Mouse (Mus musculus): ENCODE data around the gene Smchd1. TPM values are rescaled to one million over a fixed set of nuclear protein-coding genes. Genes with fewer than 3 reads are reported as not detected.
"Not testable (repeated sequence)": the region's sequence is repeated elsewhere in the genome, so short reads cannot be mapped to it uniquely, and the experiment has no call there.

The Smchd1 gene
- polyA plus RNA-seq, 1 experiment from 2014 or later = 48.1 TPM

GRCm38 (mm10) chr17:71332298-71332697, 142.8 kb downstream of the Smchd1 start:
- Histone ChIP-seq H3K36me3 (replicated peaks) (no peaks in the 10 kb centered on the region), H3K9ac (no peak overlapping the region), H3K27me3 (replicated peaks) (no peaks in the 10 kb centered on the region), H3K4me3 (no peak overlapping the region), H3K9me3 (no peaks in the 10 kb centered on the region), H3K4me2 (no peak overlapping the region), H3K4me1 (no peaks in the 10 kb centered on the region), H3K27ac (no peak overlapping the region)
- no peak for ATAC-seq (replicated peaks)
- WGBS = 77% methylated on average over 15 of the region's 15 CpGs

- H3K4me1 ChIP-seq; H3K9ac ChIP-seq; ATAC-seq (replicated peaks); H3K27ac ChIP-seq; H3K4me3 ChIP-seq; H3K36me3 ChIP-seq (replicated peaks); H3K27me3 ChIP-seq (replicated peaks); H3K9me3 ChIP-seq; H3K4me2 ChIP-seq: not testable (repeated sequence)
- 87% methylated on average over 8 of the region's 8 CpGs for WGBS
Measured at GRCm38 (mm10) chr17:71320731-71321130, 154.4 kb downstream of the Smchd1 start.

DNA sequence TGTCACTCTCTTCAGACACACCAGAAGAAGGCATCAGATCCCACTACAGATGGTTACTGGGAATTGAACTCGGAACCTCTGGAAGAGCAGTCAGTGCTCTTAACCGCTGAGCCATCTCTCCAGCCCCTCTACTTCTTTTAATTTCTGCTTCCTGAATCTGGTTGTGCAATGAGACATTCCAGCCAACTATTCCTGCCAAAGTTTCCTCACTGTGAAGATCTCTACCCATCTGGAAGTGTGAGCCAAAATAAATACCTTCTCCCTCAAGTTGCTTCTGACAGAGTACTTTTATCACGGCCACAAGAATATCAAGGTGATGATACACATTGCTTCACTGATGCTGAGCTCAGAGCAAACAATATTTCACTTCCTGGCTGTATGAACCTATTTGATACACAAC, 155.8 kb downstream of the Smchd1 start:
- Histone ChIP-seq H3K9me3 (no peaks in the 10 kb centered on the region), H3K4me3 (no peak overlapping the region), H3K9ac (no peak overlapping the region), H3K36me3 (replicated peaks) (no peaks in the 10 kb centered on the region), H3K27ac (no peak overlapping the region), H3K4me2 (no peak overlapping the region), H3K27me3 (replicated peaks) (no peaks in the 10 kb centered on the region), H3K4me1 (no peaks in the 10 kb centered on the region)
- ATAC-seq (replicated peaks) = no peak
- WGBS = 92% methylated on average over 3 of the region's 3 CpGs

GRCm38 (mm10) chr17:71317571-71317970, 157.6 kb downstream of the Smchd1 start:
- ATAC-seq (replicated peaks) = no peak
- 95% methylated on average over 4 of the region's 4 CpGs for WGBS
- no peaks in the 10 kb centered on the region for H3K9me3 ChIP-seq
- H3K36me3 ChIP-seq (replicated peaks) = no peaks in the 10 kb centered on the region
- no peak overlapping the region for H3K4me3 ChIP-seq
- no peak overlapping the region for H3K9ac ChIP-seq
- H3K27ac ChIP-seq = no peak overlapping the region
- H3K4me2 ChIP-seq = no peak overlapping the region
- peaks cover 2% of the 10 kb centered on the region; the same call in 1 of the 2 replicates for H3K27me3 ChIP-seq (replicated peaks)
- no peaks in the 10 kb centered on the region for H3K4me1 ChIP-seq

- H3K4me3 ChIP-seq = no peak overlapping the region
- 83% methylated on average over 4 of the region's 4 CpGs for WGBS
- H3K27me3 ChIP-seq (replicated peaks) = peaks cover 32% of the 10 kb centered on the region
- H3K9ac ChIP-seq = no peak overlapping the region
- ATAC-seq (replicated peaks) = no peak
- peaks cover 21% of the 10 kb centered on the region for H3K4me1 ChIP-seq
- no peaks in the 10 kb centered on the region for H3K9me3 ChIP-seq
- H3K4me2 ChIP-seq = no peak overlapping the region
- H3K27ac ChIP-seq = no peak overlapping the region
- H3K36me3 ChIP-seq (replicated peaks) = no peaks in the 10 kb centered on the region
Measured at GRCm38 (mm10) chr17:71314315-71314714, 160.8 kb downstream of the Smchd1 start.

GRCm38 (mm10) chr17:71311340-71312171, 163.6 kb downstream of the Smchd1 start, which contains the start of gene Emilin2:
Gene Emilin2, minus strand, starts transcription at chr17:71311978.
- Histone ChIP-seq H3K9ac (peak within 1 kb of the TSS; percentile 59), H3K27ac (no peak within 1 kb of the TSS), H3K4me3 (peak within 1 kb of the TSS; percentile 59), H3K9me3 (no peaks in the 10 kb centered on the region), H3K4me2 (peak within 1 kb of the TSS; percentile 100), H3K4me1 (peaks cover 25% of the 10 kb centered on the region), H3K27me3 (replicated peaks) (peaks cover 34% of the 10 kb centered on the region), H3K36me3 (replicated peaks) (no peaks in the 10 kb centered on the region)
- 10% methylated on average over 20 of the region's 20 CpGs for WGBS
- no peak for ATAC-seq (replicated peaks)

DNA sequence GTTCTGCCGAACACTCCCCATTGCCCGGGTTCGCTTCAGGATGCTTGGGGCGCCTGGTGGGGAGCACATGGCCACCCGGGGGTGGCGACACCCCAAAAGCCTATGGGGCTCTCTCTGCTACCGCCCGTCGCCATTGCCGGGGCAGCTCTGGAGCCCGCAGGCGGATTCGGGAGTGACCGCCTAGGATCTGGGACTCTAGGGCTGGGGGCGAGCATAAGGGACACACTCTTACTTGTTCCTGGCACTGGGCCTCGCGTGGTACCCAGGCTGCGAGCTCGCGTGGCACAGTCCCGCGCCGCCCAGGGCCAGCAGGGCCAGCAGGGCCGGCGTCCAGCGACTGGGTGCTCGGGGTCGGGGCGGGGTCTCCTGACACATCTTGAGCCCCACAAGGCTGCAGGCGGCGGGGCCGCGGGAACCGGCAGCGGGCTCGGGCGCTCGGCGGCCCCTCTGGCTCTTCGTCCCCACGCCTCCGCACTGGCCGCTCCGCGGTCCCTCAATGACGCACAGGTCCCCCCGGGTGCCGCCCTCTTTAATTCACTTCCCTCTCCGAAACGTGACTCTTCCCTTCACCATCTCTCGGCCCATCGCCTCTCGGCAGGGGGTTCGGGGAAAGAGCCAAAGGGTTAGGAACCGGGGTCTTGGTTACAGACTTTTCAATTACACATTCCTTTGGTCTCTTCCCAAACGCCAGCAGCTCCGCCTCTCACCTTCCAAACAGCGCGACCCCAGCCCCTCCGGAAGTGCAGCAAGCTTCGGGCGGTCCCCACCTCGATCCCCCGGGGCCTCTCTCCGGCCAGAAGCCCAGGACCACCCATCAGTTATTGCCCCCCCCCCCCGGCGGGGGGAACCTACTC, 164.4 kb downstream of the Smchd1 start:
- Histone ChIP-seq H3K4me1 (peaks cover 25% of the 10 kb centered on the region), H3K27ac (no peak overlapping the region), H3K4me3 (peak overlapping the region; percentile 59), H3K4me2 (peak overlapping the region; percentile 100), H3K9me3 (no peaks in the 10 kb centered on the region), H3K9ac (peak overlapping the region; percentile 59), H3K36me3 (replicated peaks) (no peaks in the 10 kb centered on the region), H3K27me3 (replicated peaks) (peaks cover 34% of the 10 kb centered on the region)
- ATAC-seq (replicated peaks) = peak; percentile 71
- WGBS = 0% methylated on average over 67 of the region's 67 CpGs

GRCm38 (mm10) chr17:71309711-71310485, 165.2 kb downstream of the Smchd1 start:
- Histone ChIP-seq H3K9ac (peak overlapping the region; percentile 59), H3K36me3 (replicated peaks) (no peaks in the 10 kb centered on the region), H3K4me3 (peak overlapping the region; percentile 59), H3K27ac (no peak overlapping the region), H3K27me3 (replicated peaks) (peaks cover 34% of the 10 kb centered on the region), H3K4me1 (peaks cover 25% of the 10 kb centered on the region), H3K9me3 (no peaks in the 10 kb centered on the region), H3K4me2 (peak overlapping the region; percentile 100)
- WGBS = 4% methylated on average over 23 of the region's 23 CpGs
- peak; percentile 49; the same call in 1 of the 2 replicates for ATAC-seq (replicated peaks)

DNA sequence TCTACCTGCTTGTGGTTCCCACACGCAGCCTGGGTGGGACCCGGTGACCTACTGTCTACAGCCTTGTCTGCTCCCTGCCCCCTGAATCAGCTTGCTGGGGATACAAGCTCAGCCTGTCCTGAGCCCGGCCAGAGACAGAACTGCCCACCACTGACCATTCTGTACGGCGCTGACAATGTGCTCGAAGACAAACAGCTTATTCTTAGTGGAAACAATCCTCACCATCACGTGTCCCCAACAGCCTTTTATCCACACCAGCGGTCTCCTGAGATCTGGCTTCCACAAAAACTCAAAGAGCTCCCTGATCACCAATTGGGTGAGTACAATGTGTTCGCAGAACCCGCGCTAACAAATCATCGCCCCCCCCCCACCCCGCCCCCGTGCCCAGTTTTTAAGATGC, 166.0 kb downstream of the Smchd1 start:
- no peak overlapping the region for H3K9ac ChIP-seq
- no peak overlapping the region for H3K4me3 ChIP-seq
- peaks cover 34% of the 10 kb centered on the region for H3K27me3 ChIP-seq (replicated peaks)
- no peaks in the 10 kb centered on the region for H3K36me3 ChIP-seq (replicated peaks)
- peaks cover 25% of the 10 kb centered on the region for H3K4me1 ChIP-seq
- no peak for ATAC-seq (replicated peaks)
- no peaks in the 10 kb centered on the region for H3K9me3 ChIP-seq
- H3K27ac ChIP-seq = no peak overlapping the region
- 8% methylated on average over 14 of the region's 14 CpGs for whole genome bisulfite sequencing
- H3K4me2 ChIP-seq = peak overlapping the region; percentile 100

- Histone ChIP-seq H3K36me3 (replicated peaks) (no peaks in the 10 kb centered on the region), H3K27ac (no peak overlapping the region), H3K27me3 (replicated peaks) (peaks cover 34% of the 10 kb centered on the region), H3K9ac (no peak overlapping the region), H3K4me1 (peaks cover 25% of the 10 kb centered on the region), H3K4me3 (no peak overlapping the region), H3K4me2 (no peak overlapping the region), H3K9me3 (no peaks in the 10 kb centered on the region)
- WGBS = 91% methylated on average over 5 of the region's 5 CpGs
- no peak for ATAC-seq (replicated peaks)
Measured at GRCm38 (mm10) chr17:71308296-71308695, 166.8 kb downstream of the Smchd1 start.

DNA sequence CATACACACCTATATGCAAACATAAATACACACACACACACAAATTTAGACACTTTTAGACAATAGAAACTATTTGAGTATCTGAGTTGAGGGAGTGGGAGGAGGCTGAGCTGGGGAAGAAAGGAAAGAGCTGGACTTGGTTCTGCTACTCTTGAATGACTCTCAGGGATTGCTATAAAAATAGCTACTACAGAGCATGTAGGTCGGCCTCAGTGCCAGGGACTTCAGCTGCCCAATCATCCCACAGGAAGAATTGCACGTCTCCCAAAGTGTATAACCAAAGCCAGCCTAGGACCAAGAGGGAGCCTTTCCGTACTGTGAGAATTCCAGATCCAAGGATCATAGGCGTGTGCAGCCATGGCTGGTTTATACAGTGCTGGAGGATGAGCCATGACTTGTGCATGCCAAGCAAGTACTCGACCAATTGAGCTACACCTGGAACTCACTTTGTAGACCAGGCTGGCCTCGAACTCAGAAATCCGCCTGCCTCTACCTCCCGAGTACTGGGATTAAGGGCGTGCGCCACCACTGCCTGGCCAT, 167.8 kb downstream of the Smchd1 start:
- ATAC-seq (replicated peaks) = no peak
- Histone ChIP-seq H3K27me3 (replicated peaks) (peaks cover 29% of the 10 kb centered on the region), H3K4me3 (no peak overlapping the region), H3K27ac (no peak overlapping the region), H3K4me1 (peaks cover 25% of the 10 kb centered on the region), H3K36me3 (replicated peaks) (no peaks in the 10 kb centered on the region), H3K4me2 (no peak overlapping the region), H3K9ac (no peak overlapping the region), H3K9me3 (no peaks in the 10 kb centered on the region)
- 89% methylated on average over 10 of the region's 10 CpGs for WGBS
